ENCODE assay signal across 12 mouse cellular contexts in genomic region chr4:122878333-122879070, GRCm38 (mm10). TPM values are rescaled to one million over a fixed set of nuclear protein-coding genes. Genes with fewer than 3 reads are reported as not detected.
DNase-seq lines count a peak whose midpoint lies in the region; ATAC-seq lines count a peak whose summit lies in the region.
"Had no signal": no experiment of that assay in that cellular context is flagged by ENCODE, and none has a peak within 500 bp of the region (broad histone marks: within the 10 kb centered on the region; RNA-seq: fewer than 3 reads in every experiment).

No protein-coding gene starts in this region.

- H3K4me1 ChIP-seq in heart, embryonic 11.5 days (ENCODE audit: control insufficient read depth, insufficient read depth, low read length): peaks cover 3% of the 10 kb centered on the region; the same call in 1 of the 2 replicates
- peaks cover 32% of the 10 kb centered on the region for H3K4me1 ChIP-seq in heart, embryonic 12.5 days (replicated peaks)
- peaks cover 7% of the 10 kb centered on the region for H3K4me1 ChIP-seq in forebrain, embryonic 10.5 days

- H3K36me3 ChIP-seq in heart, embryonic 11.5 days (ENCODE audit: control insufficient read depth, insufficient read depth, low read length): no peaks in the 10 kb centered on the region
- H3K36me3 ChIP-seq in heart, embryonic 12.5 days: no peaks in the 10 kb centered on the region
- peaks cover 7% of the 10 kb centered on the region; the same call in 1 of the 2 replicates for H3K36me3 ChIP-seq in forebrain, embryonic 10.5 days (replicated peaks)
- H3K36me3 ChIP-seq: embryonic facial prominence, embryonic 13.5 days had no signal

- no peaks in the 10 kb centered on the region for H3K9me3 ChIP-seq in heart, embryonic 11.5 days (replicated peaks; ENCODE audit: control insufficient read depth, low read length)
- H3K9me3 ChIP-seq in heart, embryonic 12.5 days (replicated peaks): no peaks in the 10 kb centered on the region
- no peaks in the 10 kb centered on the region for H3K9me3 ChIP-seq in forebrain, embryonic 10.5 days
- H3K9me3 ChIP-seq: embryonic facial prominence, embryonic 13.5 days; G1E had no signal

- no peak for ATAC-seq in heart, embryonic 11.5 days (replicated peaks; ENCODE audit: insufficient number of reproducible peaks, low FRiP score, low TSS enrichment)
- ATAC-seq in heart, embryonic 12.5 days (ENCODE audit: insufficient number of reproducible peaks, low FRiP score): no peak
- ATAC-seq in activated CD4-positive, CD25-positive, alpha-beta regulatory T cell, adult 4 months: peak; percentile 78

- no peak overlapping the region for H3K4me2 ChIP-seq in heart, embryonic 11.5 days
- H3K4me2 ChIP-seq in heart, embryonic 12.5 days: no peak overlapping the region
- H3K4me2 ChIP-seq: embryonic facial prominence, embryonic 13.5 days had no signal

- H3K9ac ChIP-seq in heart, embryonic 11.5 days (ENCODE audit: low read depth, low read length): no peak overlapping the region
- no peak overlapping the region for H3K9ac ChIP-seq in heart, embryonic 12.5 days
- H3K9ac ChIP-seq: embryonic facial prominence, embryonic 13.5 days had no signal

- H3K4me3 ChIP-seq in heart, embryonic 11.5 days (ENCODE audit: low read depth, low read length): no peak overlapping the region
- no peak overlapping the region for H3K4me3 ChIP-seq in heart, embryonic 12.5 days
- no peak overlapping the region for H3K4me3 ChIP-seq in forebrain, embryonic 10.5 days
- H3K4me3 ChIP-seq: embryonic facial prominence, embryonic 13.5 days had no signal

- WGBS in heart, embryonic 11.5 days (ENCODE audit: insufficient replicate concordance): 87% methylated on average over 2 of the region's 2 CpGs
- WGBS in heart, embryonic 12.5 days: 94% methylated on average over 2 of the region's 2 CpGs
- 95% methylated on average over 2 of the region's 2 CpGs for WGBS in forebrain, embryonic 10.5 days

- no peaks in the 10 kb centered on the region for H3K27me3 ChIP-seq in heart, embryonic 11.5 days (ENCODE audit: control insufficient read depth, insufficient read depth, low read length)
- no peaks in the 10 kb centered on the region for H3K27me3 ChIP-seq in heart, embryonic 12.5 days (replicated peaks)
- no peaks in the 10 kb centered on the region for H3K27me3 ChIP-seq in forebrain, embryonic 10.5 days (ENCODE audit: poor library complexity, severe bottlenecking)
- H3K27me3 ChIP-seq: embryonic facial prominence, embryonic 13.5 days had no signal

- 0 out of 2 replicates have a peak overlapping the region, but pooled peaks have one; percentile 15 for H3K27ac ChIP-seq in heart, embryonic 11.5 days (ENCODE audit: low read depth, low read length)
- no peak overlapping the region; the same call in 1 of the 2 replicates for H3K27ac ChIP-seq in heart, embryonic 12.5 days (ENCODE audit: poor library complexity, severe bottlenecking)
- H3K27ac ChIP-seq in forebrain, embryonic 10.5 days: no peak overlapping the region
- H3K27ac ChIP-seq: embryonic facial prominence, embryonic 13.5 days; kidney, postnatal 0 days had no signal

- DNase-seq in 416B (ENCODE audit: low read depth): peak; percentile 59
- peak; percentile 40 for DNase-seq in lung, postnatal 36 days
- DNase-seq in forebrain, embryonic 10.5 days (ENCODE audit: extremely low spot score, low spot score): no peak
- no peak for DNase-seq in layer of hippocampus, adult 9-11 months
- DNase-seq in layer of hippocampus, postnatal 36 days: no peak
- DNase-seq: gastrocnemius, postnatal 14 days had no signal

RNA-seq across cellular contexts. Expression of gene Cap1, which starts 7.4 kb away (rescaled TPM):
- polyA plus RNA-seq in heart, embryonic 11.5 days (2014; fragmentation: Nextera tagmentation; extraction: Ambion mirVana): 54.1 and 54.8 TPM in 2 replicates
- polyA plus RNA-seq in heart, embryonic 12.5 days (2016; fragmentation: Nextera tagmentation; extraction: Ambion mirVana): 46.4 and 47.6 TPM in 2 replicates
- polyA plus RNA-seq in activated CD4-positive, CD25-positive, alpha-beta regulatory T cell, adult 4 months (2017; shearing (Covaris generic)): 100 to 1,000 TPM; 373 to 385 TPM
- 60.7 and 76.1 TPM in 2 replicates for polyA plus RNA-seq in forebrain, embryonic 10.5 days (2016; fragmentation: Nextera tagmentation; extraction: Ambion mirVana)
- 100 to 1,000 TPM; 305 to 314 TPM for total RNA-seq in layer of hippocampus, postnatal 36 days (2021)

RNA-seq across cellular contexts. Expression of gene Ppt1, which starts 42.5 kb away (rescaled TPM):
- polyA plus RNA-seq in heart, embryonic 11.5 days (2014; fragmentation: Nextera tagmentation; extraction: Ambion mirVana): 61.8 and 66.4 TPM in 2 replicates
- polyA plus RNA-seq in heart, embryonic 12.5 days (2016; fragmentation: Nextera tagmentation; extraction: Ambion mirVana): 60.6 and 60.7 TPM in 2 replicates
- 100 to 1,000 TPM; 104 to 109 TPM for polyA plus RNA-seq in activated CD4-positive, CD25-positive, alpha-beta regulatory T cell, adult 4 months (2017; shearing (Covaris generic))
- polyA plus RNA-seq in forebrain, embryonic 10.5 days (2016; fragmentation: Nextera tagmentation; extraction: Ambion mirVana): 67.1 and 69.8 TPM in 2 replicates
- total RNA-seq in layer of hippocampus, postnatal 36 days (2021): 10 to 100 TPM; 81.6 to 82.9 TPM

Comparison
In these comparisons a context has a peak if more than half of its experiments do, and no peak if none do; other contexts are left out.
1. DNase-seq: peak in 416B (single experiment) and lung, postnatal 36 days (single experiment); none in forebrain, embryonic 10.5 days (single experiment), layer of hippocampus, adult 9-11 months (single experiment) and layer of hippocampus, postnatal 36 days (0 of 2).